Mouse (Mus musculus): ENCODE results near the gene C8a.

The C8a gene

DNA sequence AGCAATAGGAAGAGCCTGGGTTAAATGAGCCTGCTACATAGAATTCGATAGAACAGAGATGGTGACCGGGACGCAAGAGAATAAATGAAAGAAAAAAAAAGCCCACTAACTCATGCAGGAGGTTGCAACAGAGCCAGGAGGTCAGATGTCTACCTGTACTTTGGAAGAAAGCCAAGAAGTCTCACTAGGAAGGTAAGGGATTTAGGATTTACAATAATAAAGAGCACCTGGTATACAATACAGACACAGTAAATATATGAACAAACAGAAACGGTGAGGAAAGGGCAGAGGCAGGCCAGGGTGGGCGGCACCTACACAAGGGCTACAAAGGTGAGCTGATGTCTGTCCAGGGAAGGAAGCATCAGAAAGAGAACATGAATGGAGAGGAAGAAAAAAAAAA lies 34.0 kb downstream of the C8a start:
- no peak for DNase-seq (ENCODE audit: low read depth, low spot score)

DNA sequence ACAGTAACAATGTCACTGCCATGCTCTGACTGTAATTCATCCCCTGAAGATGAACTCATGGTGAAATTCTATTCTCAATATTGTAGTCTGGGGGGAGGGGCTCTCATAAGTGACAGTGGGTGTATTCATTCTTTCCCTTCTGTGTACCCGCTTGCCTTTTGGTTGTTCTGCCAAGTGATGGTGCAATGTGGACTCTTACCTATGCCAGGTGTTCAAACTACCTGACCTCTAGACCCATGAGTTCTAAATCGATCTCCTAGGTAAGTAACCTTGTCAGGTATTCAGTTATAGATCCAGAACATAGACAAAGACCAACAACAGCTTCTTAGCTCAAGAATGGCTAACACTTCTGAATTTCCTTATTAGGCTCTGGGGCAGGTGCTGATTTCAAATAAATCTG lies 37.9 kb downstream of the C8a start:
- DNase-seq (ENCODE audit: low read depth, low spot score), result no peak

DNA sequence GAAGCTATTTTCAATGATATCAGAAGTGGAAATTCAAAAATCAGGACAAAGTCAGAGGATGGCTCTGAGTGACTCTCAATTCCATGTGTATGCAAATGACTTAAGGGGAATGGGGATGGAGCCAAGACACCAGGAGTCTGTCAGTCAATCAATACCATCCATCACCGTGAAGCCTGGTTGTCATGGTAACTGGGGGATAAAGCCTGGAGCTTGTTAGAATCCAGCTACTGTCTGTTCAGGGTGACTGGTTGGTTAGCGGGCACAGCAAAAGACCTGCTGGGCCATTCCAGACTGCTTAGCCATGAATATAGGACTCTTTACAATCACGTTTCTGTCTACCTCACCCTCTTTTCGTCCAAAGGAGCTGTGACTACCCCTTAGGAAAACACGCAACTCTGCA lies 41.1 kb downstream of the C8a start:
- peak; percentile 58 for DNase-seq (ENCODE audit: low read depth, low spot score)

DNA sequence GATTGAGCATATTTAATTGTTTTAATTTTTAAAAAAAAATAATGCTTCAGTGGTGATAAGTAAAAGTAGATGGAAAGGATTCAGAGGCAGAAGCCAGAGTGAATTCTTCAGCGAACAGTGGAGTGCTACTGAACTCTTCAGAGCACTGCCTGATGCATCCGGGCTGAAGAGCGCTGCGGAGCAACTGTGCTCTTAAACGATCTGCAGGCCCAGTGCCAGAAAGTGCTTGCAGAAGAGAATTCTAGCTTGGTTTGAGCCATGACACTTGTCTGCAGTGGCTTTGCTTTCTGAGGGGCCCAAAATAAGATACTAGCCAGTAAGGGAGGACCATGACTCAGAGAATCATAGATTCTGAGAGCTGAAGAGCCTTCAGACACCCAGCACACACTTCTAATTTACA lies 47.3 kb downstream of the C8a start:
- no peak for DNase-seq (ENCODE audit: low read depth, low spot score)

DNA sequence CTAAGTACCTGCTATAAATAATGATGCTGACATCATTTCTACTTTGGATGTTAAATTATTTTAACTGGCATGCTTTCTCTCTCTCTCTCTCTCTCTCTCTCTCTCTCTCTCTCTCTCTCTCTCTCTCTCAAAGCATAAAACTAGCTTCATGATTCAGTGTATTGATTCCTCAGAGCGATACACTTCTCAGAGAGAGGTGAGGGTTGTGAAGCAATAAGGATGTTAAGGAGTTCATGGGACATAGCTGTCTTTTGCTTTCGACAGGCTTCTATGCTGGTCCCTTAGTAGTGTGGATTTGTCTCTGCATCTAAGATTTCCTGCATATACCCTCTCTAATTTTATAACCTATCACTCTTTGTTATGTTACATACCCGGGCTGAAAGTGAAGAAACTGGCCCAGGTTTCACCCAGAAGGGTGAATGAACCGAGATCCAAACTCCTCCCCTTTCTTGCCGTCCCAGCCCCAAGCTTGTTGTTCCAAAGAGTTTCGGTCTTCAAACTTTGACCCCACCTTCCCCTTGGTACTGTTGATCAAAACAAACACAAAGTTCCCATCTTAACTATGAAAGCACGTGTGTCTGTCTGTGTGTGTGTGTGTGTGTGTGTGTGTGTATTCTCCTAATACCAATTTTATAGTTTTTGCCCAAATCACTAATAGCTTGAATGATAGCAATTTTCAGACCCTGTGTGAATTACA lies 51.7 kb downstream of the C8a start:
- no peak for DNase-seq (ENCODE audit: low read depth, low spot score)

DNA sequence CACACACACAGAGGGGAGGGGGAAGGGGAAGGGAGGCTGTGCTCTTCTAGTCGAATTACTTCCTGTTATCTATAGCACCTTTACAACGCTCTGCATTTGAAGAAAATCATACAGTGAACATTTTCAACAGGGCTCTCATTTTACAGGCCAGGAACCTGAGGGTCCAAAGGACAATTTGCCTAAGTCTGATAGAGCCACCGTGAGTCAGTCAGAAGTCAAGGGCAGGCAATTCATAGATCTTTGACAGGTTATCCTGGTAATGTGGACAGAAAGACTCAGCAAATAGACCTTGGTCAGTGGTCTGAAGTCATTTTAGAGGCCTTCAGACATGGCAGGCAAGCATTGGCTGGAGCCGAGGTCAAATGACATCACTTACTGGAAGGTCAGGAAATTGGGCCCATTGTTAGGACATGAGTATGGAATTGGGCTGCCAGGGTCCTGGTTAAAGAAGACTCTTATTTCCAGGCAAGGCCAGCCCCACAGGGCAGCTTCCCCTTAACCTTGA lies 52.5 kb downstream of the C8a start:
- no peak for DNase-seq (ENCODE audit: low read depth, low spot score)

DNA sequence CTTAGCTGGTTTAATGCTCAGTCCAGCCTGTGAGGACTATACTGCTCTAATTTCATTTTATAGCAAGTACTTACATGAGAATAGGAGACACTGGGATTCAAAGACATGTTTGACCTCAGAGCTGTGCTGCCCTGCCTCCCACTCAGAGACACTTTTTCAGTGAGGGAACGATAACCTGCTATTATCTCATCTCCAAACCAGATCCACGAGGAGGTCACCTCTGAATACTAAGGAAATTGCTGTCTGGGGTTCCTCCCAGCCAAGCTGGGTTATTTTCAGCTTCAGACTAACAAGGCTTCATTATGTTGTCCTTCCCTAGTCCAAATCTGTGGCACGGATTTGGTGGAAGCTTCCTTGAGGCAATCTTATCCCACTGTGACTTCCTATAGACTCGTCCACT lies 56.3 kb downstream of the C8a start:
- DNase-seq (ENCODE audit: low read depth, low spot score), result no peak

GRCm38 (mm10) chr4:104818986-104819385 lies 57.2 kb downstream of the C8a start:
- no peak for DNase-seq (ENCODE audit: low read depth, low spot score)

- no peak for DNase-seq (ENCODE audit: low read depth, low spot score)
Observed at GRCm38 (mm10) chr4:104817509-104817908, 58.7 kb downstream of the C8a start.

- no peak for DNase-seq (ENCODE audit: low read depth, low spot score)
Observed at GRCm38 (mm10) chr4:104816519-104817232, 59.5 kb downstream of the C8a start.

- DNase-seq (ENCODE audit: low read depth, low spot score), result no peak
Observed at GRCm38 (mm10) chr4:104813617-104814016, 62.6 kb downstream of the C8a start.

DNA sequence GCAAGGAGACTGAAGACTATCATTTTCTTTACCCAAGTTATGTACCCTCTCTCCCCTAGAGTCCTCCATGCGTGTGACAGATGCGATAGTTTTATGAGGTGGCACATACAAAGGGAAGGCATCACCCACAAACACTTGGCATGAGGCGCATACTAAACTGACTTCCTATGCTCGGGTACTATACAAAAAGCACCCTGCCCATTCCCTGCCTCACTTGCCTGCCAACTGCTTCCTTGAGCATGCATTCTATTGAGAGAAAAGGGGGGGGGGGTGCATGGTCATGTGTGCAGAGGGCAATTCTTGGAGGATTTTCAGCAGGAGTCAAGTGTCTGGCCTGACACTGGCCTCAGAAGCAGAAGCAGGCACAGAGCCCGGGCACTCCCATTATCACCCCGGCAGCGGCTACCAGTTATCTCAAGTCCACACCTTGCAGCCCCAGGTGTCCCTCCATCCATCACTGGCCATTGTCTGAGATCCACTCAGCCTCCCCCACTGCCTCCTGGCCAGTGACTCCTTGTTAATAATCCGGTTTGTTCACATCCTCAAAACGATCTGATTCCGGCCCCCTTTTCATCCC lies 65.4 kb downstream of the C8a start:
- no peak for DNase-seq (ENCODE audit: low read depth, low spot score)

DNA sequence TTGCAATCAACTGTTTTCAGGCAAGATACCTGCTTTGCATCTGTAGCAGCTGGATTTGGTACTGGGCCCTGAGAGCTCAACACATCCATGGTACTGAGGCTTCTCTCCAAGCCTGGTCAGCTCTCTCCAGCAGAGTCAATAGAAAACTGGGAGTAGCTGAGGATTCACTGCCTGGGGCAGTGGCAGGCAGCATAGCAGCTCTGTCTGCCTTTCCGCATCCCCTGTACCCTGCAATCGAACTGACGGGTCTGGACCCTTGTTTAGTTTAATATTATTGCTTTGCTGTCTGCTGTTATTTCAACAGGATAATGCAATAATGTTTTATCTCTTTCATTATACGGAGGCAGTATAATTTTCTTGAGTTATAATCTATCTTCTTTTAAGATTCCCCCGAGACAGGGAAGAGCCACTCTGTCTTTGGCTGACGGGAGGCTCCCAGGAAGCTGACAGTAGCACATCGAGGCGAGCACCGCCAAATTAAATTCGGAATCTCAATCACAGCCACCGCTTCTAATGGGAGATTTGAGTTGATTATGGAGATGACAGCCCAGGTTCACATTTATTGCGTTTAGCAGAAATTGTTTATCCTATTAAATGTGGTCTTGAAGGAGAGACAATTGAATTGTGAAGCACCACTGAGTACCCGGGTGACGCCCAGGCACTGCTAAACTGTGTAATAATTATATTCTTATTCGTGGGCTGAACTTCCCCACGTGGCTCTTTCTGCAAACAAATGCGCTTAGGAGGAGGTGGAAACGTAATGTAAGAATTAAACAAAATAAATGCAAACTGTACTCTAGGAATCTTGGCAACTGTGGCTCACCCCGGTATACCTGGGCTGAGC lies 70.6 kb downstream of the C8a start:
- no peak for DNase-seq (ENCODE audit: low read depth, low spot score)

- DNase-seq (ENCODE audit: low read depth, low spot score), result no peak
Observed at GRCm38 (mm10) chr4:104804100-104804499, 72.1 kb downstream of the C8a start.

DNA sequence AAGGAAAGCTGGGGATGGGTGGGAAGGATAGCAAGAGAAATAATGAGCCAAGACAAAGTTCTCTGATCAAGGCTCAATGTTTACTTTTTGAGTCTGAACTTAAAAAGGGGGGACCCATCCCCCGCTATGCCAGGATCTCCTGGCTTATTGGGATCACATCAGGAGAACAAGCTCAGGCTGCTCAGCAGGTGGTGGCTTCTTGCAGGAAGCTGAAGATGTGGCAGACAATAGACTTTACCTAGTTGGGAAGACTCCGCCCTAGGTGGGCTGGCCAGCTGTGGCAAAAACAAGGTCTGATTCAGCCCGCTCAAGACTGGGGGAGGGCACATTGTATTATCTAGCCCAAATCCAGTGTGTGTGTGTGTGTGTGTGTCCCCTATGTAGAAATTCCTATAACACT lies 74.6 kb downstream of the C8a start:
- no peak for DNase-seq (ENCODE audit: low read depth, low spot score)

- DNase-seq (ENCODE audit: low read depth, low spot score), result no peak
Observed at GRCm38 (mm10) chr4:104798951-104799350, 77.2 kb downstream of the C8a start.

DNA sequence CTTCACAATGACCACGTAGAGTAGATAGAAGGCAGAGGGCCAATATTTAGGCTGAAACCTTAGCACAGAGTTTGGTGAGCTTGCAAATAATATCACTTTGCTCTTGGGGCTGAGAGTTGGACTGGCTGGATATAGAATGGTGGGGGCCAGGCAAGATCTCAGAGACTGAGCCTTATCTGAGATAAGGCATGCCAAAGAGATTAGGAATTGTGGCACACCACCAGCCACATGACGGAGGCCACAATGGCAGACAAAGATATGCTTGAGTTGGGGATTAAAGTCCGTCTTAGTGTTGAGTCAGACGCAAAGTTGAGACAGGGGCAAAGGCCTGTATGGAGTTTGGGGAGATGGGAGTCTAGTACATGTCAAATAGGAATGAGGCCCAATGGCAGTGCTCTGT lies 84.1 kb downstream of the C8a start:
- DNase-seq (ENCODE audit: low read depth, low spot score), result no peak

- DNase-seq (ENCODE audit: low read depth, low spot score), result no peak
Observed at GRCm38 (mm10) chr4:104782346-104782745, 93.9 kb downstream of the C8a start.

GRCm38 (mm10) chr4:104781441-104781840 lies 94.8 kb downstream of the C8a start:
- DNase-seq (ENCODE audit: low read depth, low spot score), result no peak

- DNase-seq (ENCODE audit: low read depth, low spot score), result no peak
Observed at GRCm38 (mm10) chr4:104779460-104779859, 96.7 kb downstream of the C8a start.

GRCm38 (mm10) chr4:104775601-104776000 lies 100.6 kb downstream of the C8a start:
- DNase-seq (ENCODE audit: low read depth, low spot score), result no peak

DNA sequence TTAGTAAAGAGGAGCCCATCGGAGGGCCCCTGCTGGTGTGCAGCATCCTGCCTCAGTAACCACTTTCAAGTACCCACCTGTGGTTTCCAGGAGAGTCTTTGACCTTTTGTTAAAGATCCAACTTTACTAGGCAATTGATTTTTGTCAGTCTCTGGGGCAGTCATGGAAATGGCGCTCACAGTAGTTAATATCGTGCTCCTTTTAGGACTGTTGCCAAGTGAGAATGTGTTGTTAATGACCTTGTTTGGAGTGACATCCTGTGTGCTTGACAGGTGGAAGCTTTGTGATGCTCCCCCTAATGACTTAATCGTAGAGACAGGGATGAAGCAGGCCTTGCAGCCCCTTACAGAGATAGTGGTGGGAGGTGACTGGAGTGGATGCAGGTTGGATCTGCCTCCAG lies 105.9 kb downstream of the C8a start:
- DNase-seq (ENCODE audit: low read depth, low spot score), result no peak
